Mouse (Mus musculus) ES-Bruce4 (cell line): ENCODE measurements around the gene Nhsl1.

Experiments
- CTCF ChIP-seq: IDR thresholded peaks from one replicate; pipeline ENCODE4 v1.8.1; 2011; ENCODE audit warnings: low read depth, low read length
- EP300 ChIP-seq: IDR thresholded peaks from 2 replicates; pipeline ENCODE4 v1.6.1; 2011; ENCODE audit warnings: low read depth, low read length; ENCODE audit not compliant: insufficient read depth
- POLR2A ChIP-seq: IDR thresholded peaks from one replicate; pipeline ENCODE4 v1.8.1; 2011; ENCODE audit warnings: low read length; ENCODE audit not compliant: insufficient read depth

- TF ChIP-seq CTCF = no peak
- no peak for TF ChIP-seq POLR2A
- no peak for TF ChIP-seq EP300
These were observed 37.7 kb downstream of the Nhsl1 start for GRCm38 (mm10) chr10:18356461-18356860.
